Mouse (Mus musculus) hindbrain, embryonic 11.5 days (tissue): ENCODE measurements around the gene Gstp1. TPM values are rescaled to one million over a fixed set of nuclear protein-coding genes. Genes with fewer than 3 reads are reported as not detected.
"Not testable (repeated sequence)": the region's sequence is repeated elsewhere in the genome, so short reads cannot be mapped to it uniquely, and the experiment has no call there.

Experiments used
- ATAC-seq: fragments of 200-750 bp; cut with Nextera tagmentation; 2 replicates; pipeline ENCODE4 v1.8.0; 2017; ENCODE audit warnings: mild to moderate bottlenecking, moderate TSS enrichment, moderate library complexity; ENCODE audit not compliant: low FRiP score
- DNase-seq: peaks from one replicate; pipeline ENCODE4 v3.0.0-alpha.2; 2015; ENCODE audit warnings: low spot score
- H3K27ac ChIP-seq: fragments of 300-500 bp; sonication (generic); 2 replicates; pipeline ENCODE4 v1.5.1; 2014; ENCODE audit warnings: mild to moderate bottlenecking, low read depth, low read length
- H3K27me3 ChIP-seq: fragments of 300-500 bp; sonication (generic); 2 replicates; pipeline ENCODE4 v1.6.1; 2014; ENCODE audit warnings: mild to moderate bottlenecking, low read length, moderate library complexity, mixed read lengths; ENCODE audit not compliant: control insufficient read depth, insufficient read depth
- H3K36me3 ChIP-seq: fragments of 300-500 bp; sonication (generic); 2 replicates; pipeline ENCODE4 v1.6.1; 2014; ENCODE audit warnings: mild to moderate bottlenecking, low read length, moderate library complexity, mixed read lengths; ENCODE audit not compliant: control insufficient read depth, insufficient read depth
- H3K4me1 ChIP-seq: fragments of 300-500 bp; sonication (generic); replicated peaks from 2 replicates; pipeline ENCODE4 v1.6.1; 2014; ENCODE audit warnings: low read length, mixed read lengths; ENCODE audit not compliant: control insufficient read depth, insufficient read depth
- H3K4me2 ChIP-seq: fragments of 300-500 bp; sonication (generic); replicated peaks from 2 replicates; pipeline ENCODE4 v1.6.1; 2014; ENCODE audit warnings: mild to moderate bottlenecking, low read depth, low read length
- H3K4me3 ChIP-seq: fragments of 300-500 bp; sonication (generic); 2 replicates; pipeline ENCODE4 v1.5.1; 2014; ENCODE audit warnings: low read depth, low read length
- H3K9ac ChIP-seq: fragments of 300-500 bp; sonication (generic); 2 replicates; pipeline ENCODE4 v1.6.1; 2014; ENCODE audit warnings: low read depth, low read length
- H3K9me3 ChIP-seq: fragments of 300-500 bp; sonication (generic); 2 replicates; pipeline ENCODE4 v1.6.1; 2016; ENCODE audit warnings: low read length; ENCODE audit not compliant: control insufficient read depth
- WGBS: fragments of 180-500 bp; shearing (Covaris S2); extraction: QIAGEN DNeasy Blood & Tissue Kit; methylation state at CpG from one replicate; pipeline ENCODE4 v1.1.7; 2014; 5-methylcytosine and 5-hydroxymethylcytosine counted together
- polyA plus RNA-seq: library from polyadenylated mRNA; unstranded; fragments of >200 nt; fragmentation: Nextera tagmentation; extraction: Ambion mirVana; gene quantifications from 2 replicates; pipeline ENCODE4 v1.2.1, GENCODE M21; 2014

Gene Gstp1
- polyA plus RNA-seq, 1 experiment from 2014 or later = 348 TPM

GRCm38 (mm10) chr19:4049069-4049468 lies 11.3 kb upstream of the Gstp1 start:
- 81% methylated on average over 5 of the region's 5 CpGs for WGBS
- H3K9ac ChIP-seq, H3K27me3 ChIP-seq, ATAC-seq, H3K27ac ChIP-seq, H3K9me3 ChIP-seq, H3K4me2 ChIP-seq, H3K4me1 ChIP-seq, H3K4me3 ChIP-seq, H3K36me3 ChIP-seq, DNase-seq: not testable (repeated sequence)

- DNase-seq (peak; percentile 90), ATAC-seq (no peak)
- Histone ChIP-seq H3K9me3 (no peaks in the 10 kb centered on the region), H3K4me3 (no peak overlapping the region), H3K4me2 (no peak overlapping the region), H3K36me3 (no peaks in the 10 kb centered on the region), H3K27ac (no peak overlapping the region), H3K27me3 (no peaks in the 10 kb centered on the region), H3K9ac (no peak overlapping the region), H3K4me1 (no peaks in the 10 kb centered on the region)
- 20% methylated on average over 4 of the region's 4 CpGs for WGBS
These were observed 10.1 kb upstream of the Gstp1 start for GRCm38 (mm10) chr19:4047859-4048258.

- no peak overlapping the region for H3K4me3 ChIP-seq
- H3K4me2 ChIP-seq = no peak overlapping the region
- no peaks in the 10 kb centered on the region for H3K4me1 ChIP-seq
- 82% methylated on average over 8 of the region's 8 CpGs for WGBS
- H3K36me3 ChIP-seq = no peaks in the 10 kb centered on the region
- ATAC-seq = no peak
- no peaks in the 10 kb centered on the region for H3K27me3 ChIP-seq
- H3K9me3 ChIP-seq = no peaks in the 10 kb centered on the region
- DNase-seq = no peak
- H3K27ac ChIP-seq = no peak overlapping the region
- H3K9ac ChIP-seq = no peak overlapping the region
These were observed 9.1 kb upstream of the Gstp1 start for GRCm38 (mm10) chr19:4046866-4047254.

GRCm38 (mm10) chr19:4045966-4046865 lies 8.4 kb upstream of the Gstp1 start, which contains the start of gene Gstp2:
TSS of gene Gstp2 (minus strand) at chr19:4046023.
- DNase-seq (peak; percentile 51), ATAC-seq (no peak)
- H3K4me1 ChIP-seq = no peaks in the 10 kb centered on the region
- WGBS = 60% methylated on average over 16 of the region's 16 CpGs
- no peak within 1 kb of the TSS for H3K9ac ChIP-seq
- no peak within 1 kb of the TSS for H3K4me2 ChIP-seq
- H3K27me3 ChIP-seq = no peaks in the 10 kb centered on the region
- no peaks in the 10 kb centered on the region for H3K9me3 ChIP-seq
- H3K4me3 ChIP-seq = no peak within 1 kb of the TSS
- no peaks in the 10 kb centered on the region for H3K36me3 ChIP-seq
- H3K27ac ChIP-seq = no peak within 1 kb of the TSS

- not testable (repeated sequence) for H3K9me3 ChIP-seq, H3K4me2 ChIP-seq, ATAC-seq, DNase-seq, H3K36me3 ChIP-seq, H3K27ac ChIP-seq, H3K9ac ChIP-seq, H3K27me3 ChIP-seq, H3K4me1 ChIP-seq, H3K4me3 ChIP-seq
- 91% methylated on average over 5 of the region's 5 CpGs for WGBS
These were observed 6.3 kb upstream of the Gstp1 start for GRCm38 (mm10) chr19:4044109-4044508.

GRCm38 (mm10) chr19:4042124-4042523 lies 4.3 kb upstream of the Gstp1 start:
- Histone ChIP-seq H3K9me3 (no peaks in the 10 kb centered on the region), H3K36me3 (no peaks in the 10 kb centered on the region), H3K27me3 (no peaks in the 10 kb centered on the region), H3K4me3 (no peak overlapping the region), H3K4me1 (no peaks in the 10 kb centered on the region), H3K27ac (no peak overlapping the region), H3K9ac (no peak overlapping the region), H3K4me2 (no peak overlapping the region)
- WGBS = 81% methylated on average over 14 of the region's 14 CpGs
- ATAC-seq (no peak), DNase-seq (no peak)

GRCm38 (mm10) chr19:4041500-4041899 lies 3.7 kb upstream of the Gstp1 start:
- H3K27me3 ChIP-seq, H3K9me3 ChIP-seq, H3K4me1 ChIP-seq, H3K4me3 ChIP-seq, H3K9ac ChIP-seq, H3K4me2 ChIP-seq, ATAC-seq, H3K27ac ChIP-seq, H3K36me3 ChIP-seq, DNase-seq: not testable (repeated sequence)
- WGBS = 88% methylated on average over 3 of the region's 4 CpGs

- ATAC-seq, H3K27me3 ChIP-seq: not testable (repeated sequence)
- WGBS = 86% methylated on average over 5 of the region's 5 CpGs
These were observed 3.2 kb upstream of the Gstp1 start for GRCm38 (mm10) chr19:4040941-4041340.

More at GRCm38 (mm10) chr19:4040941-4041340, 3.2 kb upstream of the Gstp1 start:
- H3K9me3 ChIP-seq, H3K4me2 ChIP-seq, H3K9ac ChIP-seq, H3K4me3 ChIP-seq, DNase-seq, H3K36me3 ChIP-seq, H3K27ac ChIP-seq, H3K4me1 ChIP-seq: not testable (repeated sequence)
